Mouse (Mus musculus) embryo, embryonic 9.5 days (tissue): ENCODE measurements around the gene Zfp973.
"Not testable (repeated sequence)": the region's sequence is repeated elsewhere in the genome, so short reads cannot be mapped to it uniquely, and the experiment has no call there.

Experiments
- DNase-seq: peaks from one replicate; pipeline ENCODE4 v3.0.0-alpha.2; 2017; ENCODE audit errors: extremely low spot score

Gene Zfp973

GRCm38 (mm10) chr2:176670222-176670621 lies at the start of gene Zfp973:
Gene Zfp973, plus strand, starts transcription at chr2:176670522.
- DNase-seq = not testable (repeated sequence)

- not testable (repeated sequence) for DNase-seq
Observed at GRCm38 (mm10) chr2:176636244-176636643, 34.1 kb upstream of the Zfp973 start, which contains the start of gene Gm14308. Gene Gm14308, minus strand, starts transcription at chr2:176636344.

- not testable (repeated sequence) for DNase-seq
Observed at GRCm38 (mm10) chr2:176708051-176708450, 37.7 kb downstream of the Zfp973 start, which contains the start of gene Gm14305. Gene Gm14305, plus strand, starts transcription at chr2:176708328.
